Mouse (Mus musculus): Measurements from ENCODE around the gene Aars2. TPM values are rescaled to one million over a fixed set of nuclear protein-coding genes. Genes with fewer than 3 reads are reported as not detected.

Aars2 gene
- total and polyA plus RNA-seq, 2 experiments from 2014 or later, result 12.0 to 20.8 TPM

- H3K4me1 ChIP-seq (ENCODE audit: insufficient read depth), result 0 out of 2 replicates have a peak, but pooled peaks cover 6% of the 10 kb centered on the region
- no peak overlapping the region for H3K9ac ChIP-seq
- no peak for TF ChIP-seq CTCF (IDR thresholded peaks at IDR 0.05; ENCODE audit: low read depth)
- DNase-seq, result no peak
- WGBS, result 79% methylated on average over 3 of the region's 3 CpGs
- H3K27ac ChIP-seq (ENCODE audit: low read depth, low read length), result no peak overlapping the region
- no peak for ATAC-seq
- no peaks in the 10 kb centered on the region for H3K9me3 ChIP-seq (ENCODE audit: low read length)
- H3K27me3 ChIP-seq (ENCODE audit: insufficient read depth, low read length), result no peaks in the 10 kb centered on the region
- H3K36me3 ChIP-seq (ENCODE audit: insufficient read depth), result no peaks in the 10 kb centered on the region
- H3K4me2 ChIP-seq (ENCODE audit: low read depth), result peak overlapping the region; percentile 93
- H3K4me3 ChIP-seq (ENCODE audit: low read depth, low read length), result no peak overlapping the region
These were observed 50.0 kb downstream of the Aars2 start for GRCm38 (mm10) chr17:45556514-45557245.

GRCm38 (mm10) chr17:45557246-45557824, 50.7 kb downstream of the Aars2 start:
- ATAC-seq (no peak), DNase-seq (no peak)
- Histone ChIP-seq H3K4me3 (ENCODE audit: low read depth, low read length) (no peak overlapping the region), H3K4me1 (ENCODE audit: insufficient read depth) (0 out of 2 replicates have a peak, but pooled peaks cover 6% of the 10 kb centered on the region), H3K4me2 (ENCODE audit: low read depth) (no peak overlapping the region), H3K9me3 (ENCODE audit: low read length) (no peaks in the 10 kb centered on the region), H3K27me3 (ENCODE audit: insufficient read depth, low read length) (no peaks in the 10 kb centered on the region), H3K27ac (ENCODE audit: low read depth, low read length) (no peak overlapping the region), H3K9ac (no peak overlapping the region), H3K36me3 (ENCODE audit: insufficient read depth) (no peaks in the 10 kb centered on the region)
- WGBS, result 69% methylated on average over 7 of the region's 7 CpGs
- no peak for TF ChIP-seq CTCF (IDR thresholded peaks at IDR 0.05; ENCODE audit: low read depth)

GRCm38 (mm10) chr17:45557998-45558862, 51.6 kb downstream of the Aars2 start:
- ATAC-seq (no peak), DNase-seq (no peak)
- H3K4me2 ChIP-seq (ENCODE audit: low read depth), result no peak overlapping the region
- H3K27ac ChIP-seq (ENCODE audit: low read depth, low read length), result no peak overlapping the region
- H3K4me3 ChIP-seq (ENCODE audit: low read depth, low read length), result no peak overlapping the region
- TF ChIP-seq CTCF (IDR thresholded peaks at IDR 0.05; ENCODE audit: low read depth), result no peak
- H3K9ac ChIP-seq, result no peak overlapping the region
- H3K36me3 ChIP-seq (ENCODE audit: insufficient read depth), result no peaks in the 10 kb centered on the region
- H3K4me1 ChIP-seq (ENCODE audit: insufficient read depth), result 0 out of 2 replicates have a peak, but pooled peaks cover 6% of the 10 kb centered on the region
- H3K9me3 ChIP-seq (ENCODE audit: low read length), result no peaks in the 10 kb centered on the region
- 71% methylated on average over 16 of the region's 16 CpGs for WGBS
- no peaks in the 10 kb centered on the region for H3K27me3 ChIP-seq (ENCODE audit: insufficient read depth, low read length)

- Histone ChIP-seq H3K4me1 (ENCODE audit: insufficient read depth) (peaks cover 6% of the 10 kb centered on the region; the same call in 1 of the 2 replicates), H3K9ac (no peak overlapping the region), H3K9me3 (ENCODE audit: low read length) (no peaks in the 10 kb centered on the region), H3K36me3 (ENCODE audit: insufficient read depth) (no peaks in the 10 kb centered on the region), H3K4me3 (ENCODE audit: low read depth, low read length) (no peak overlapping the region), H3K4me2 (ENCODE audit: low read depth) (no peak overlapping the region), H3K27ac (ENCODE audit: low read depth, low read length) (no peak overlapping the region), H3K27me3 (ENCODE audit: insufficient read depth, low read length) (no peaks in the 10 kb centered on the region)
- ATAC-seq, result no peak
- WGBS, result 87% methylated on average over 15 of the region's 15 CpGs
- TF ChIP-seq CTCF (IDR thresholded peaks at IDR 0.05; ENCODE audit: low read depth), result no peak
- DNase-seq, result no peak
These were observed 53.3 kb downstream of the Aars2 start for GRCm38 (mm10) chr17:45559732-45560525.

GRCm38 (mm10) chr17:45563216-45563615, 56.6 kb downstream of the Aars2 start:
- H3K4me3 ChIP-seq (ENCODE audit: low read depth, low read length), result no peak overlapping the region
- H3K36me3 ChIP-seq (ENCODE audit: insufficient read depth), result peaks cover 30% of the 10 kb centered on the region
- no peak overlapping the region for H3K27ac ChIP-seq (ENCODE audit: low read depth, low read length)
- no peak overlapping the region for H3K9ac ChIP-seq
- DNase-seq (no peak), ATAC-seq (no peak)
- TF ChIP-seq CTCF (IDR thresholded peaks at IDR 0.05; ENCODE audit: low read depth), result no peak
- no peaks in the 10 kb centered on the region; the same call in 1 of the 2 replicates for H3K4me1 ChIP-seq (ENCODE audit: insufficient read depth)
- peak overlapping the region; percentile 98; the same call in 1 of the 2 replicates for H3K4me2 ChIP-seq (ENCODE audit: low read depth)
- 80% methylated on average over 12 of the region's 12 CpGs for WGBS
- H3K9me3 ChIP-seq (ENCODE audit: low read length), result no peaks in the 10 kb centered on the region
- H3K27me3 ChIP-seq (ENCODE audit: insufficient read depth, low read length), result no peaks in the 10 kb centered on the region
